Mouse (Mus musculus) ES-Bruce4 (cell line): ENCODE data around the gene Mgat5.

Experiments
- CTCF ChIP-seq: IDR thresholded peaks from one replicate; pipeline ENCODE4 v1.8.1; 2011; ENCODE audit warnings: low read depth, low read length
- POLR2A ChIP-seq: IDR thresholded peaks from one replicate; pipeline ENCODE4 v1.8.1; 2011; ENCODE audit warnings: low read length; ENCODE audit not compliant: insufficient read depth

DNA sequence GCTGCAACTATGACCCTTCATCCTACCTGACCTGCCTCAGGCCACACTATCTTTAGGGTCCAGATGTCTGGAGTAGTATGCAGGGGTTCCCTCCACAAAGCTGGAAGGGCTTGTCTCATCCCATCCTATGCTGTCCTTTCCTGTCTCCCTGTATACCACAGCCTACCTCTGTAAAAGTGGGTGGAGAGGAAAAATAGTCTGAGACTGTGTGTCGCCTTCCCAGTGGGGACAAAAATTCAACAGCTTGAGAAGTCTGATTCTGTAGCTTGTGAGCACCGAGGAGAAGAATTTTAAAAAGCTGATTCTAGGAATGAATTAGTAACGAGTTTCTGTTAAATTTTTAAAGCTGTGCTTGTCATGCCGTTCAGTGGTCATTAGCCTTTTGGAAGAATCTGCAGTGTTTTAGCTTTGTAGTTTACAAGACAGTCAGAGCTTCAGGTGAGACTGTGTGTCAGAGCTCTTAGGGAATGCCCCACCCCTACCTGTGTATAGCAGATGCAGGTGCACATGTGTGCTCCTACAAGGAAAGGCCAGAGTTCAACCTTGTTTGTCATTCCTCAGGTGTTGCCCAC, 40.1 kb upstream of the Mgat5 start:
- no peak for TF ChIP-seq POLR2A
- TF ChIP-seq CTCF = no peak
